Mouse (Mus musculus) CD4-positive, CD25-positive, alpha-beta regulatory T cell, adult 4 months (primary cell): ENCODE results near the gene 4930519P11Rik. TPM values are rescaled to one million over a fixed set of nuclear protein-coding genes. Genes with fewer than 3 reads are reported as not detected.

Experiments used
- ATAC-seq: one replicate; pipeline ENCODE4 v1.8.0; 2017
- polyA plus RNA-seq, 2 experiments: library from polyadenylated mRNA; unstranded; fragments of 100-300 nt; shearing (Covaris generic); gene quantifications; one replicate each; pipeline ENCODE4 v1.2.1; 2017

4930519P11Rik gene
- polyA plus RNA-seq, 2 experiments from 2014 or later, result not detected

DNA sequence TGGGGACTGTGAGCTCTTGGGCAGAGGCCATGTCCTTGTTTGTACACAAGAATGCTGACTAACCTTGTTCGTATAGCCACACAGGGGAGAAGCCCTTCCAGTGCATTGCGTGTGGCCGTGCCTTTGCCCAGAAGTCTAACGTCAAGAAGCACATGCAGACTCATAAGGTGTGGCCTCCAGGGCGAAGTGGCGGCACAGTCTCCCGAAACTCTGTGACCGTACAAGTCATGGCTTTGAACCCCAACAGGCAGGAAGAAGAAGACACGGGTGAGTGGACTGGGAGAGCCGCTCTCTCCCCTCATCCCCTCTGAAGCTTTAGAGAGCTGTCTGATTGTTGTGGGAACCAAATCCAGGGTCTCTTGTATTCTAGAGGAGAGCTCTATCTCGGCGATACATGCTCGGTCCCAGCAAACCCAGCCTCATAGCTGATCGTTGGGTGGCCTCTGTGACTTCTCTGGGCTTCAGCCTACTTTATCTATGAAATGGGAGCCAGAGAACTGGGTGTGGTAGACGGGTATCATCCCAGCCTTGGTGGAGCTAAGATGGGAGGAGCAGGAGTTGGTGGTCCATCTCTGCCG lies 19.1 kb upstream of the 4930519P11Rik start:
- ATAC-seq, result no peak

- ATAC-seq, result no peak
Observed at GRCm38 (mm10) chr2:154630531-154630930, 17.3 kb upstream of the 4930519P11Rik start.

DNA sequence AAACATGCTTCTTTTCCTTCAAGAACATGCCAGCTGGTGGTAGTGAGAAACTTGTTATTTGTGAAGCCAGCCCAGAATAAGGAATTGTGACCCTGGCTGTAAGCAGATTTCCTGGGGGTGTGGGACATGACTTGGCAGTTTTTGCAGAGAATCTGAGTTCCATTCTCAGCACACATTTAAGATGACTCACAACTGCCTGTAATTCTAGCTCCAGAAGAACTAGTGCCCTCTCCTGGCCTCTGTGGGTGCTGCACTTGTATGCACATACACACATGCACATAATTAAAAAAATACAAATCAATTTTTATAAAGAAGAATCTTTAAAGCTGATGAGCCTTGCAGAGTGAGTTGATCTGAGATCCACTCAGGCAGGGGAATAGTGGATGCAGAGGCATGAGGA lies 10.9 kb upstream of the 4930519P11Rik start:
- no peak for ATAC-seq

GRCm38 (mm10) chr2:154621684-154622083 lies 8.4 kb upstream of the 4930519P11Rik start:
- no peak for ATAC-seq

DNA sequence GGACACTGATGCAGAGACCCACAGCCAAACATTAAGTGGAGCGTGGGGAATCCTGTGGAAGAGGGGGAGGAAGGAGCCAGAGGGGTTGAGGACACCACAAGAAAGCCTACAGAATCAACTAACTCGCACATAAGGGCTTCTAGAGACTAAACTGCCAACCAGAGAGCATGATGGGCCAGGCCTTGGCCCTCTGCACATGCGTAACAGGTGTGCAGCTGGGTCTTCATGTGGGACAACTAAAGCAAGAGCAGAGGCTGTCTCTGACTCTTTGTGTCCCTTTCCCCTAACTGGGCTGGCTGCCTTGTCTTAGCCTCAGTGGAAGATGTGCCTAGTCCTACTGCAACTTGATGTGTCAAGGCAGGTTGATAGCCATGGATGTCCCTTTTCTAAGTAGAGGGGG lies 3.8 kb upstream of the 4930519P11Rik start:
- no peak for ATAC-seq

DNA sequence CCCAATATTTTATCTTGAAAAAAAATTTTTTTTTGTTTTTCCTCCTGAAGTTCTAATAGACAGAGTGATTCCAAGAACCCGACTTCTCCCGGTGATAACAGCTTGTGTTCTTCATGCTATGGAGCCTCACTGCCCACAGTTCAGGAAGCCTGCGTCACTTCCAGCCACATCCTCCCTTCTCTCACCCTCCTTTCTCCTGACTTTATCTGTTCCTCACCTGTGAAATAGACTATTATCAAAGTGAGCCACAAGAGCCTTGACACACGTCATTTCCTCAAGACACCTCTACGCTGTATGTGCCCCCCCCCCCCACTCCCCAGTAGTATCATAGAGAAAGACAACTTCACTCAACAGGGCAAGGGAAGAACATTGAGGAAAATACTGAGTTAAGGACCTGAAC lies 2.4 kb upstream of the 4930519P11Rik start:
- peak; percentile 50 for ATAC-seq

GRCm38 (mm10) chr2:154614841-154615576 lies 1.8 kb upstream of the 4930519P11Rik start:
- no peak for ATAC-seq

- no peak for ATAC-seq
Observed at GRCm38 (mm10) chr2:154609050-154609767, 4.0 kb downstream of the 4930519P11Rik start.

- ATAC-seq, result no peak
Observed at GRCm38 (mm10) chr2:154606965-154607364, 6.3 kb downstream of the 4930519P11Rik start.

GRCm38 (mm10) chr2:154604156-154604555 lies 9.1 kb downstream of the 4930519P11Rik start:
- ATAC-seq, result peak; percentile 4

DNA sequence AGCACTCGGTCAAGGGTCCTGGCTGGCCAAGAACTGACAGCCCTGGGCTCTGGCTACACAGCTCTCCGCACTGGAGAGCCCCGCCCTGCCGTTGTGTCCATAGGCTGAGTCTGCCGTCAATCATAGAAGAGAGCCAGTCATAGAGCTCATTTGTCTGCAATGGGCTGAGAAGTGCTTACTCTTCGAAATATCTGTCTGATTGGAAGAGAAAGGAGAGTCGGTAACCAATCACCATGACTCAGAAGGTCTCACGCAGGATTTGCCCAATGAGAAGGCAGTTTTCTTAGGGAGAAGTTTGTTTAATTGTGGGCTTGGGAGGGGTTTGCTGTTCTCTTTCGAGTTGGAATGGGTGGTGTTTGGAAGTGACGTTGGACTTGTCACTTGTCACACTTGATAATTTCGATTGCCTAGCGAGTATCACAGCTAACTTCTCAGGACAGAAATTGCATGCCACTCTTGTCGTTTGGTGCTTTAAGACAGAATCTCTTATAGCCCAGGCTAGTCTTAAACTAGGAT lies 9.5 kb downstream of the 4930519P11Rik start, which contains the start of gene Pxmp4:
Gene Pxmp4, minus strand, starts transcription at position 71 of the 516 bp plus-strand sequence.
- ATAC-seq, result peak; percentile 97

DNA sequence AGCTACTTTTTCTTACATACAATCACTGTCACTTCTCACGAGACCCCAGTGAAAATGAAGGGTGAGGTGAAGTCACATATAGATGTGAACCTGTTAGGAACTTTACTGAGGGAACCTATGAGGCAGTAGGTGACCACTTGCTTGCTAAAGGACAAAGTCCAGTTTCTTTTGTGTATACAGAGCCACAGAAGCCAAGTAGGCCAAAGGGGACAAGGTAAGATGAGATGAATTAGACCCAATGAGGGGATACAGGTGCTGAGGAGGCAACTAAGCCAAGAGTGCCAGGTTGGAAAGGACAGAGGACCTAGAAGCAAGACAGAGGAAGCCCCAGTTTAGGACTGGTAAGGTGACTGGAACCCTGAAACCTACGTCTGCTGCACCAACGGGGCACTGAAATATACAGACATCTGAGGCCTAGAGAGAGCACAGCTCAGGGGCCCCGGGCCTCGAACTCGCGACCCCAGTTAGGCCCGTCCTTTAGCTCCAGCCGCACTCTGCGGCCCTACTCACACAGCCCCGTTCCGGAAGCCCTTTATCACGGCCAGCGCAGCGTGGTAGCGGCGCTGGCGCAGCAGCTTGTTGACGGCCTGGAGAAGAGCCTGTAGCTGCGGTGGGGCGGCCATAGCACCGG lies 10.1 kb downstream of the 4930519P11Rik start:
- ATAC-seq, result peak; percentile 40

DNA sequence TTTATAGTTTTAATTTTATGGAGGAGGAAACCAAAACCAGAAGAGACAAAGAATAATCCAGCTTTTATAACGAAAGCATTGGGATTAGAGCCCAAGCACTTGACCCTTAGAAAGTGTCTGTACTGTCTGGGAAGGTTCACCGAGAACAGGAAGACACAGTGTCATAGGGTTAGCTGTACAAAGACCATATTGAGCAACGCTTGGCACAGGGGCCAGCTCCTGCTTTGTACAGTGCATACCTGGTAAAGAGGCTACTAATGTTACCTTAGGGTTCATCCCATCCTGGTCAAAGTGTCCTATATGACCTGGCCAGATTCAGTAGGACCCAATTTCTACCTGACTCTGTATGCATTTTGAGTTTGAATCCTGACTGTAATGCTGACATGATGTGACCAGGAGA lies 11.9 kb downstream of the 4930519P11Rik start:
- no peak for ATAC-seq

DNA sequence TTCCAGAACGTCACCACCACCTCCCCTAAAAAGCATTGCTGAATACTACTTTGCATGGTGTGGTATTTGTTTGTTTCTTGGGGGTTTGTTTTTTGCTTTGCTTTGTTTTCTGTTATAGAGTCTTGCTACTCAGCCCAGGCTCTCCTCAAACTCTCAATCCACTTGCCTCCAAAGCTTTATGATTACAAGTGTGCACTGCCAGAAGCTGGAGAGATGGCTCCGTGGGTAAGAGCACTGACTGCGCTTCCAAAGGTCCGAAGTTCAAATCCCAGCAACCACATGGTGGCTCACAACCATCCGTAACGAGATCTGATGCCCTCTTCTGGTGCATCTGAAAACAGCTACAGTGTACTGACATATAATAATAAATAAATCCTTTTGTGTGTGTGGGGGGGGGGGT lies 12.7 kb downstream of the 4930519P11Rik start:
- ATAC-seq, result no peak

DNA sequence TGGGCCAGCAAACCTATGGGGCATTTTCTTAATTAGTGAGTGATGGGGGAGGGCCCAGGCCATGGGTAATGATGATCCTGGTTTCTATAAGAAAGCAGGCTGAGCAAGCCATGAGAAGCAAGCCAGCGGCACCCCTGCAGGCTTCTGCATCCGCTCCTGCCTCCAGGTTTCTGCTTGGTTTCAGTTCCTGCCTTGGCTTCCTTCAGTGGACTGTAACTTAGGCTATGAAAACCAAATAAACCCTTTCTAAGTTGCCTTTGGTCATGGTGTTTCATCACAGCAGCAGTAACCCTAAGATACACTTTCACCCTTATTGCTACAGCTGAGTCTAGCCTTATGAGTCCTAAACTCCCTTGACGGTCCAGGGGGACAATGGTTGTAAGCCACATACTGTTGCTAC lies 15.8 kb downstream of the 4930519P11Rik start:
- no peak for ATAC-seq

- no peak for ATAC-seq
Observed at GRCm38 (mm10) chr2:154595775-154596174, 17.5 kb downstream of the 4930519P11Rik start.

GRCm38 (mm10) chr2:154593025-154593424 lies 20.2 kb downstream of the 4930519P11Rik start:
- peak; percentile 53 for ATAC-seq

DNA sequence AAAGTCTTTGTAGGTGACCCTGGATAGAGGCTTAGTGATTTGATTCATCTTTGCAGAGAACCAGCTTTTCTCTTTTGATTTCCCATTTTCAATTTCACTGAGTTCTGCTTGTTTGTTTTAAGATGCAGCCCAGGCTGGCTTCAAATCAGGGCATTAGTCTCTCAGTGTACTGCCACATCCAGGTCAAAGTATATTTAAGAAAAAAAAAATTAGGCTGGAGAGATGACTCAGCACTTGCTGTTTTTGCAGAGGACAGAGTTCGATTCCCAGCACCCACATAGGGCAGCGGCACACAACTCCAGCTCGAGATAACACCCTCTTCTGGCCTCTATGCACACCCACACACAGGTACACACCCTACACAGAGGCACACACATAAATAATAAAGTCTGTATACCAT lies 22.0 kb downstream of the 4930519P11Rik start:
- no peak for ATAC-seq

DNA sequence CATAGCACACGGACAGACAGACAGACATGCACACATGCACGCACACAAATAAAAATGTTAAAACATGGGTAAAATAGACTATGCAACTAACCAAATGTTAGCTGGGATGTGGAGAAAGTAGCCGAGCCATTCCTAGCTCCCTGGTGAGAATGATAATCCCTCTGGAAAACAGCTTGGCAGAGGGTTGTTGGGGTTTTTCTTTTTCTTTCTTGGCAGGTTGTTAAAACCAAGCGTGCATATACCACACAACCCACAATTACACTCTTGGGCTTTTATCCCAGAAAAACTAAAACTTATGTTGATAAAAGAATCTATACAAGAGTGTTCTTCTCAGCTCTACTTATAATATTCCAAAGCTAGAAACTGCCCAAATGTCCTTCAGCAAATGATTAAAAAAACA lies 24.2 kb downstream of the 4930519P11Rik start:
- ATAC-seq, result no peak

DNA sequence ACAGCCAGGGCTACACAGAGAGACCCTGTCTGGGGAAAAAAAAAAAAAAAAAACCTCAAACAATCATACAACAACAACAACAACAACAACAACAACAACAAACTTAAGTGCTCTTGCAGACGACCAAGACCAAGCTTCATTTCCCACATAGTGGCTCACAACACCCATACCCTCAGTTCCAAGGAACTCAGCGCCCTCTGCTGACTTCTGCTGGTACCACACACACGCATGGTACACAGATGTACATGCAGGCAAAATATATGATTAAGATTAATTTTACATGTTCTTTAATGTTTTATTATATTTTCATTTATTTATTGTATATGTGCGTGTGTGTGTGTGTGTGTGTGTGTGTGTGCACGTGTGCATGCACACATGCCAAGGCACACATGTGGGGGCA lies 26.8 kb downstream of the 4930519P11Rik start:
- no peak for ATAC-seq

DNA sequence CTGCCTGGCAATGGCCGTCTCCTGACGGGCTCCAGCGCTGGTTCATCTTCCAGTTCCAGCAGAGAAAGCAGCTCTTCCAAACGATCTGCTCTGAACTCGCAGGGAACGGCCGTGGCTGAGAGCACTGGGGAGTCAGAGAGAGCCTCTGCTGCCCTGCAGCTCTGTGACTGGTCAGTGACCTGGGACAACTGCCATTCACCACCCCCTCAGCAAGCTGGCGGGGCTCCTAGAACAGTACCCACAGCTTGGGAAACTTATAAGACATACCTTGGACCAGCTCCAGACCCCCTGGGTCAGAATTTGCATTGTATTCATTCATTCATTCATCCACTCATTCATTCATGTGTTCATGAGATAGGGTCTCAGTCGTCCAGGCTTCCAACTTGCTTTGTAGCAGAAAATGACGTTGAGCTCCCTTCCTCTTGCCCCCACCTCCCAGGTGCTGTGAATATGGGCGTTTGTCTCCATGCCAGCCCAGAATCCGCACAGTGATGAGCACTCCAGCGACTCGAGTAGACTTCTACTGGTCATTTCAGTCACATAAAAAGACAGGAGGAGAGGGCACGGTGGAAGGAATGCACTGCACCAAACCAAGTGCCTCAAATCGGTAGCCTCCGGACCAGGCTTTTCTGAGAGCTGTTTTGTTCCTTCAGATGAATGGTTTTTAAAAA lies 28.2 kb downstream of the 4930519P11Rik start:
- no peak for ATAC-seq
